Mouse (Mus musculus): ENCODE data around the gene Ppfibp1.

Ppfibp1 gene

DNA sequence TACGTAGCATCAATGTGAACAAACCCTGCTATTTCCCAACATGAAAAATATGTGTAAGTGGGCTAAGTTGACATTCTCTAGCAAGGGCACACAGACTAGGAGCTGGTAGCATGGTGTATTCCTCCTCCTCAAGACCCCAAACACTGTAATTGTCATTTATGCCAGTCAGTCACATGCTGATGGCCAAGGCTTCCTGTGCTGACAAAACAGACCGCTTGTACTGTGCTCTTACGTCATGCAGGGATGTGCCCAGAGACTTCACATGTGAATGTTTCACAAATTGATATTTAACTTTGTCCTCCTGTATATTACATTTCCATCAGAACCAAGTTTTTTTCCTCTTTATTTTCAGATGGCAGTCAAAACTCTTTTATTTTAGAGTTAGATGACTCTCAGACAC, 29.1 kb downstream of the Ppfibp1 start:
- DNase-seq = no peak

DNA sequence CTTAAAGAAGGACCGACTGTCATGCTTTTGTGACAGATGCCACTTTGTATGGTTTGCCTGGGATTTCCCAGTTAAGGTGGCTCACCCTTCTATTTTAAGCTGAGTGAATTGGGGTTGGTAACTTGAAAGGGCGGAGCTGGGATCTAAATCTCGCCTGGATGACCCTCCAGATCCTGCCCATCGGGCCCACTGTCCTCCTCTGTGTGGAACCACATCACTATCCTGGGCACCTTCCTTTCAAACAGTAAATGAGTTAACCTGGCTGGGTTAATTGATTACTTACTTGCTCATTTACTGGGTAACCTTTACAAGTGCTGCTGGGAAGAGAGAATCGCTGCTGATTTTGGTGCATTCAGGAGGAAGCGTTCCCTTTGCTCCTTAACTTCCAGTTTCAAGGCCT, 30.1 kb downstream of the Ppfibp1 start:
- no peak for DNase-seq

DNA sequence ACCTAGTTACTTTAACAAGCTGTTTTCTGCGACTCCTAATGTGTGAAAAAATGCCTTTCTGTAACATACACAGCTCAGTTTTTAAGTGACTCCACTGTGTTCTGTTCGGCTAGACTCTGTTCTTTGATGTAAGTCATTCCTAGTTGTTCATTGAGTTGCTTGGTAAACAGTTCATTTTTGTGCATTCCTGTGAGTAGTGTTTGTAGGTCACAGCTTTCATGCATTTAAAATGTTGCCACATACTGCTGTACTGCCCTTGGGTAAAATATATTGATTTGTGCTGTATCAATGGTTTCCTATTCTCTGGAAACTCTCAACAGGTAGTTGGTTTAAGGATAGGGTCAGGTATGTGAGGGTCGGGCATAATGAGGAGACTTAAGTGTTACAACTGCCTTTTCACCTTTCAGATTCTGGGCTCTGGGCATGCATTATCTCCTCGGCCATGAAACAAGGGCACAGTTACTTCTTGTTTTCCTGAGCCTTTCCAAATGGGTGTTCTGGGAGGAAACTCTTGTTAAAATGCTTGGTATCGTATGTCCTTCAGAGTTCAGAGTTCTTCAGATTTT, 38.2 kb downstream of the Ppfibp1 start:
- no peak for DNase-seq

DNA sequence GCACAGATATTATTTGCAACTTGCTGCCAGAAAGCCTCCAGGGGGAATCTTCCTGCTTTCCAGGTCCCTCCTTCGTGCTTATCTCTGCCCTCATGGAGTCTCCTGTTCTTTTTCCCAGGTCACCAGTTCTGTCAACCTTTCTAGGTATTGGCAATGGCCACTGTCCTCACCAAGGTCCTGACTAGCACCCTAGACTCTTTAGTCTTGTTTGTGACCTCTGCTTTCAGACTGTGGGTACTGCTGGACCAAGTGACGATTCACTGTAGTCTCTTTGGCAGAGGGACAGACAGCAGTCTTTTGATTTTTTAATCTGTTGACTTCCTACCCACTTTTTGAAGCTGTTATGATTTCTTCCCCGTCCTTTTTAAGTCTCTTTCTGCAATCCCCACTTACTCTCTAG, 39.8 kb downstream of the Ppfibp1 start:
- no peak for DNase-seq

DNA sequence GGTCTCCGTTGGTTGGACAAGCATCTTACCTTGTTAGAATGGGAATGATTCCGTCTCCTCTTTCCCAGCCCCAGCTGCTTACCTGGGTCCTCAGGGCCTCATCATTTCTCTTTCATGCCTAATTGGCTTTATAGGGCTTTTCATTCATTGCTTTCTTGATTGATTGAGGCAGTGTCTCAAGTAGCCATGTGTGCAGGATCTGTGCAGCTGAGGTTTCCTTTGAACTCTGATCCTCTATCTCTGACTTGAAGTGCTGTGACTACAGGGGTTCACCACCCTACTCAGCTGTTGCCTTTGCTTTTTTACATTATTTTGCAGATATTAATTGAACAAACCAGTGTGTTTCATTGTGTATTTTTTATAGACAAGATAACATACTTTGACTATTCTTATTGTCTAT, 40.7 kb downstream of the Ppfibp1 start:
- no peak for DNase-seq

DNA sequence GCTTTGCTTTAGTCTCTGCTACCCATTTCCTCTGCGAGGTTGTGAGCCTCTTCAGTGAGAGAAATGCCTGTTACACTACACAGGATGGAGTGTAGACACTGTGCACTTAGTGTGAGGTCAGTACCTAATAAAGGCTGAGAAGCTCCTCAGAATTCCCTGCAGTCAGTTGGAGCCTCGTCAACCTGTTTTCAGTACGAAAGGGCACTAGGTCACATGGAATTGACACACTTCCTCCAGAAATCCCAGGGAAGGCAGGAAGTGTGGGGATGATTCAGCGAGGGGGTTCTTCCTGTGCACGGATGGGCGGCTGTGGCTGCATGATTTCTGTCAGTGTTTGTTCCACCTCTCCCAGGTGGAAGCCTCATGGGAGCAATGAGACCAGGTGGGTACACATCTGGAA, 44.8 kb downstream of the Ppfibp1 start:
- no peak for DNase-seq

DNA sequence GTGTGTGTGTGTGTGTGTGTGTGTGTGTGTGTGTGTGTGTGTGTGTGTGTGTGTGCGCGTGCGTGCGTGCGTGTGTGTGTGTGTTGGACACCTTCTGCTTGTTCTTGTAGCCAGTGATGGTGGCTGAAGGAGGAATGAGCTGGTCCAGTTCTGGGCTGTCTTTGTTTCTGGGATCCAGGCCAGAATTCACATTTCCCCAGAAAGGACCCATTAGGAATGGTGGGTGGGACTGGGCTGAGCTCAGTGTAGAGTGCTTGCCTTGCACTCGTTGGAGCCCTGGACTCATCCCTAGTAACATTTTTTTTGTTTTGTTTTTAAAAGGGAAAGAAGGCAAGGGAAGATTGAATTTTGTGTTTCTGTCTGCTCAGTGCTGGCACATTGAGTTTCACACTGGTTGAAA, 47.7 kb downstream of the Ppfibp1 start:
- no peak for DNase-seq

DNA sequence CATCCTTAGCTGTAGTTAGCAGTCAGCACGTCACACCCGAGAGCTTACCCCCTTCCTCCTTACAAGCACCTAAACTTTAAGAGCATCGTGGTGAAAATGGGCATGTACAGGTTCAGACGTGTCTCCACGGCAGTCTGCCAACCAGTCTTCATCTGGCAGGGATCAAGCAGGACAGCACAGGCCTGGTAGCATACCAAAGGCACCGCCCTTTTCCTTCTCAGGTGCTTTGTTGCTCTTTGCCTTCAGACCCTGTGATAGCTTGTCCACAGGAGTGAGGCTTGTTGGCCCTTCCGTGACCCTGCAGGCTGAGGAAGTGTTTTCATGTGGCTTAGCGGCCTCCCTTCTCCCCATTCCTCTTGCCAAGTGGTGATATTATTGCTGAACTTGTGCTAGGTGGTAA, 50.7 kb downstream of the Ppfibp1 start:
- no peak for DNase-seq

DNA sequence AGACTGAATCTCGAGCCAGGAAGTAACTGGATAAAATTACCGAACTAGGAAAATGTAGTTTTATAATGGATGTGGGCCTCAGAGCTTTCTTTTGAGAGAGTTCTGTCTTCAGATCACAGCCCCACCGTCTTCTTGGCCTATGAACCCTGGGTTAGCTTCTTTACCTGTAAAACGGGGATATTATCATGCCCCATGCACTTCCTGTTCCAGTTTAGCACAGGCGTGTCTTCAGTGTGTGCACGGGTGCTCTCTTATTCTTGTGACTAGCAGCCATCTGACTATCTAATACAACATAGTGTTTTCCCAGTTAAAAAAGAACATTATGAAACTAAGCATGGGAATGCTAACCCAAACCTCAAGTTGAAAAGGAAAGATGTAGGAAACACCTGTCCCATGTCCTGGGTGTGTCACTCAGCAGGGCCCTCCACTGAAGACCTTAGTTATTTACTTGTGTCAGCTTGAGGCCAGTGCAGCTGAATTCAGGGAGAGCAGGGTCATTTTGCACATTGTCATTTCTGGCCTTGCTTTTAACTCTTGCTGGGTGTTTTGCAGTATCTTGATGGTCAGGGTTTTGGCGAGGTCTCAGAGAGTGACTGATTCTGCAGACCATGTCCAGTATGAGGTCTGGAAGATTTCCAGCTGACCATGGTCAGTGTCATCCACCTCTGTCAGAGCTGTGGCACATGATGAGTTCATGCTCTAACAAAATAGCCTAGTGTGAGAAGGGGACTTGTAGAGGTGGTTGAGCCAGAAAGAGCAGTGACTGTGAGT, 53.4 kb downstream of the Ppfibp1 start:
- DNase-seq = no peak

DNA sequence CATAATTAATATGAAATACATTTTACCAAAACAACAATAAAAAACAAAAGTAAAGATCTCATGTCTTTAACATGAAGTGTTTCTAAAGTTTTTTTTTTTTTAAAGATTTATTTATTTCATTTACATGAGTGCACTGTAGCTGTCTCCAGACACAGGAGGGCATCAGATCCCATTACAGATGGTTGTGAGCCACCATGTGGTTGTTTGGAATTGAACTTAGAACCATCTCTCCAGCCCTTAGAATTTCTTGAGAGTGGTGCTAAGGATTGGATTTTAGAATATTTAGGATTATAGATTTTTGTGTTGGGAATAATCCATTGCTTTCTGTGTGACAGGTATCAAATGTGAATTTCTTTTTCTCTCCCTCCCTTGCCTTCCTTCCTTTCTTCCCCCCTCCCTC, 55.7 kb downstream of the Ppfibp1 start:
- no peak for DNase-seq

DNA sequence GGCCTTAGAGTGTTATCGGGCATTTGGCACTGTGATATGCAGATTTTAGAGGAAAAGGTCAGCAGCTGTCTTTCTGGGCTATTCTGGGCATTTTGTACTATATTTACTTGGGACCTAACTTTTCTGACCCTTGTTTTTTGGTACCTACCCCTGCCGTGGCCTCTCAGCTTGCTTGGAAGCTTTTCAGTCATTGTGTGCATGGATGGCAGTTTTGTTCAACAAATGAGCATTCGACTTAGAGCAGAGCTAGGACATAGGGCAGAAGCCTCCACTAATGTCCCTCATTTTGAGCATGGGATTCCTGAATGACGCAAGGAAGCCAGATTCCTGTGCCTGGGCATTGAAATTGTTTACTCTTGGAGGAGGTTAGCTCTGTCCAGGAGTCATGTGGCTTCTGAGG, 56.5 kb downstream of the Ppfibp1 start:
- no peak for DNase-seq

DNA sequence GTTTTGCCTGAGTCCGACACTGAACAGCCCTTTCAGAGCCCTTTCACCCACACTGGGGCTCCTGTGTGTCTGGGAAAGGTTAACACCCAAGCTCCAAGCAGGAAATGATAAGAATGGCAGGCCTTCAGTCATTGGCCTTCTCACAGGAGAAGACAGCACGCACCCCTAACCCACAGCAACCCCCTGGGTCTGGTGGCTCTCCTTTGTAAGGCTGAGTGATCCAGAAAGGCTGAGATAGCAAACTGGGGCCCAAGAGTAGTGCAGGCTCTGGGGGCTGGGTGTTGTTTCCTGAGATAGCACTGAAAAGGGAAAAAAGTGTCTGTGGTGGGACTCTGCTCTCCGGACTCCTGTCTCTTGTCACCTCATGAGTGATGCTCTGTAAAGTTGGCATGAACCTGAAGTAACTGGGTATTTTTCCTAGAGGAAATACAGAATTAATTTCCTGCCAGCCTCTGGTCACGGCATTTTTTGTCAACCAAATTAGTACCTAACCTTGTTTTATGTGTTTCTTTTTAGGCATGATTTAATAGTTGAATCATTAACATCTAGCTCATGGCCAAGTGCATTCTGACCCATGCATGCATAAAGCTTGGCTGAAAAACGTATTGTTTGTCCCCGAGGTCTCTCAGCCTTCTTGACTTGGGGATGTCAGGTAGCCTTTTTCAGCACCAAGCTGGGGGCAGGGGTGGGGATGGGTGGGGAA, 58.2 kb downstream of the Ppfibp1 start:
- no peak for DNase-seq

DNA sequence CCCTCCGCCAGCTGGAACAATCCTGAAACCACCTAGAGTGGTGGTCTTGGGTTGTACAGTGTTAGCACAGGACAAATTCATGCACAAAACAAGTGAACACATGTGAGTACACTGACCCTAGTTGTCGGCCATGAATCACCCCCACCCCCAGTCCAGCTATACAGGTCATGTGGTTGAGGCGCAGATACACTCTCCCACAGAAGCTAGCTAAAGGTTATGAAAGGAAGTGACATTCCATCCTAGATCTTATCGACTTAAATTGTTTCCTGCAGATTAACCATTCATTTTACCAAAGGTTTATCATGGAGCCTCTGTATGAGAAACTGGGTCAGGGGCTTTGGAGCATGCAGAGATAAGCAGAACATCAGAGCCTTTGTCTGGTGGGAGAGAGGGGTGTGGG, 58.9 kb downstream of the Ppfibp1 start:
- no peak for DNase-seq

DNA sequence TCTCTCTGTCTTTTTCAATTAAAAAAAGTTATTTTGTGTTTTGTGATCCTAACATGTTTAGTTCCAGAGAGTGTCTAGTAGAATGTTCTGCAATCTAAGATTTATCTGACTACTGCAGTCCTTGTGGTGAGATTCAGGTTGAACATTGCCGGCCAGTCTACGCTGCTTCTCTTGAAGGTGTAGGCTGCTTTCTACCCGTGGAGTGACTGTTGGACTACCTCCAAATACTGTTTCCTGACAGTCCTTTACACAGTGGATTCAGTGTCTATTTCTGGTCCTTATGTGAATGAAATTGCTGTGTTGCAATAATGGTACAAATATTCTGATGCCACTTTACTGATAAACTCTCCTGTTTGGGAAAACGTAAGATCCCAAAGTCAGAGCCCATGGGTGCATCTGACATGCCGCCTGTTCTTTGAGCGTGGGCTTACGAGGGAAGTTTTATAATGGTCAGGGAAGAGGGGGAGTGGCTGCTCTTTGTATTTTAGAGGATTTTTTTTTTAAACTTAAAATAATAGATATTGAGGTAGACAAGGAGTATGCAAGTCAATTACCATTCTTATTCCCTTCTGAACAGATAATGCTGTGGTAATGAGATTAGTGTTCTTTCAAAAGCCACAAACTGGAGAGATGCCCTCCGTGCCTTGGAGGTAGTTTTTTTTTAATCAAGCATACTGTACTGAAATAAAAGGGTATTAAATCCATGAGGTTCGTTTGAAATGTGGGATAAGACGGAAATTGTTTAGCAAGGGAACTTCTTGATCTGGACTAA, 61.6 kb downstream of the Ppfibp1 start:
- no peak for DNase-seq

DNA sequence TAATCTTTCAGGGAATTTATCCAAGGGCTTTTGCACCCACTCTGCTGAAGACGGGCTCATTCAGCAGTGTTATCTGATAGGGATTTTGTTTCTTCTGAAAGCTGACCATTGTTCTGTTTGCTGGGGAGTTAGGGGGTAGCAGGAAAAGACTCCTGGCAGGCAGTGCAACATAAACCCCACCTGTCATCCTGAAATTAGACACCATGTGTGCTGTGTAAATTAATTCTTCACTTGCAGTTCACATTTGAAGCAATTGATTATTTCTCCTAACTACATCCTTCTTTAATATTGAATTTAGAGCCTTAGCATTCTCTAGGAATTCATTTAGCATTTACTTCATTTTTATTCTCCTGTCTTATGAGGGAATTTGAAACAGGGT, 62.2 kb downstream of the Ppfibp1 start:
- DNase-seq = no peak

DNA sequence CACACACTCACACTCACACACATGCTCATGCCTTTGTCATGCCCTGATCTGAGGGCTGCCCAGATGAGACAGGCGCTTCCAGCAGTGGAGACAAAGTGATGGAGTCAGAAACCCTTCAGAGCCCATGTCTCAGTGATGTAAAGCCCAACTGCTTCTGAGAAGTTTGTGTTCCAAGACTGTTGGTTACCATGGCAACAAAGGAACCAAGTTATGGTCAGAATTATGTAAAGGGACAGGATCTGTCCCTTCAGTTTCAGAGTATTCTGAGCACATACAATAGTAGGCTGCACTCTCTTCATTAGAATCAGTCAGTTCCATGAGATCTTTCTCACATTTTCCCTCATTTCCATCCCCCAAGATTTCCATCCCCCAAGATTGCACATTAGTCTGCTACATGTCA, 66.0 kb downstream of the Ppfibp1 start, which contains the start of gene 1700034J05Rik:
Gene 1700034J05Rik, minus strand, starts transcription at position 165 of the 400 bp plus-strand sequence.
- no peak for DNase-seq

DNA sequence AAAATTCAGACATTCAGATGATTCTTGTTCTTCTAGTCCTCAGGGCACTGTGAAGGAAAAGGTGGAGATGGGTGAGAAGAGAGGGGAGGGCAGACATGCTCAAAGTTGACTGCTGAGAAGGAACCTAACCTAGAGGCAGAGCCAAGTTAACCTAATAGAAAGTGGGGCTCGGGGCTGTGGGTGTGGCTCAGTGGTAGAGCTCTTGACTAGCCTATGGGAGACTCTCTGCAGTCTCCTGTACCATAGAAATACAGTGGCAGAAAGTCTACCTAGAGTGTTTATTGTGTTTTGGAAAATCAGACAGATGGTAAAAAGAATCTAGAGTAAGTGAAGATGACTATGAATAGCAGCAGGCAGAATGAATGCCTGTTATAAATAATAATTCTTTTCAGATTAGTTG, 67.2 kb downstream of the Ppfibp1 start:
- DNase-seq = no peak

DNA sequence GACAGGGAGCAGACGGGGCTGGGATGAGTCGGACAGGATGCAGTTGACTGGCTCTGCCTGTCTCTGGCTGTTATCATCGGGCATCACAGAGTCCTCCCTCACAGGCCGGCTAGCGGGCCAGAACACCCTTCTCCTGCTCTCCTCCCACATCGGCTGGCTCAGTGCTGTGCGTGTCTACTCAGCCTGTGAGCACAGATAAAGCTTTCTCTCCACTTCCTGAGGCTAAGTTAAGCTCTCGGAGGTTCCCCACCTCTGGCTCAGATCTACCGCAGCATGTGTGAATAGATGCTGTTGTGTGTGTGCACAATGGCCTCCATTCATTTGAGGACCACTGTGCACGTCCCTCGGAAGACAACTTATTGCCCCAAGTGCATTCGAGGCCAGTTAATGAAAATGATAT, 67.6 kb downstream of the Ppfibp1 start:
- DNase-seq = no peak

DNA sequence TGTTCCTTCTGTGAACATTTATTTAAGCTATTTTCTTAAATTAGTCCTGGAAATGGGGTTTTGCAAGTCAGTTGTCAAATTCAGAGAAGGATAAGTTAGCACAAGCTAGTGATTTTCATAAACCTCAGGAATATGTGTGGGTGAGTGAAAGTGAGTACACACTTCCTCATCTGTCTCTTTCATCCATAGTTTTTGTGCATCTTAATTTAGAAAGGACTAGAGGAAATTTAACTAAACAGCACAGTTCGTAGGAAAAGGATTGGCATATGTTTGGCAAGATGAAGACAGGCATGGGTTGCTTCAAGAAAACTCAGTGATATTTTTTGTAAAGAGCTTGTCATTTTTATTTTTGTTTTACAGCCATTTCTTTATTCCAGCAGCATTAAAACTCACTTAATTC, 68.7 kb downstream of the Ppfibp1 start:
- DNase-seq = no peak

DNA sequence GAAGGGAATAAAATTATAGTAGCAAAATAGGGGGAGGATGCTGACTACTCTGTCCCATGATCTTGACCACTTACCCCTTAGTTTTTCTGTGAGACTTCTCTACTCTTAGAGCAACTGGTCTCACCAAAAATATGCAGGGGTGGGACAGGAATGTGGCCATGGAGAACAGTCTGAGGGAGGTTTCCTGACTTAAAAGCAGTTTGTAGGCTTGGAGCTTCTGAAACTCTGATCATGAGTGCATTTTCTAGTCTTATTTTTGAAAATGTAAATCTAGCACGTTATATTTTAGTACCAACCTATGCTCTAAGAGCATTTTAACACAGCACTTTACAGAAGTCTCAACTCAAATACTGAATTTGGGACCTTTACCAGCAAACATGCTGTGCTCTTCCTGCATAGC, 70.4 kb downstream of the Ppfibp1 start:
- no peak for DNase-seq

DNA sequence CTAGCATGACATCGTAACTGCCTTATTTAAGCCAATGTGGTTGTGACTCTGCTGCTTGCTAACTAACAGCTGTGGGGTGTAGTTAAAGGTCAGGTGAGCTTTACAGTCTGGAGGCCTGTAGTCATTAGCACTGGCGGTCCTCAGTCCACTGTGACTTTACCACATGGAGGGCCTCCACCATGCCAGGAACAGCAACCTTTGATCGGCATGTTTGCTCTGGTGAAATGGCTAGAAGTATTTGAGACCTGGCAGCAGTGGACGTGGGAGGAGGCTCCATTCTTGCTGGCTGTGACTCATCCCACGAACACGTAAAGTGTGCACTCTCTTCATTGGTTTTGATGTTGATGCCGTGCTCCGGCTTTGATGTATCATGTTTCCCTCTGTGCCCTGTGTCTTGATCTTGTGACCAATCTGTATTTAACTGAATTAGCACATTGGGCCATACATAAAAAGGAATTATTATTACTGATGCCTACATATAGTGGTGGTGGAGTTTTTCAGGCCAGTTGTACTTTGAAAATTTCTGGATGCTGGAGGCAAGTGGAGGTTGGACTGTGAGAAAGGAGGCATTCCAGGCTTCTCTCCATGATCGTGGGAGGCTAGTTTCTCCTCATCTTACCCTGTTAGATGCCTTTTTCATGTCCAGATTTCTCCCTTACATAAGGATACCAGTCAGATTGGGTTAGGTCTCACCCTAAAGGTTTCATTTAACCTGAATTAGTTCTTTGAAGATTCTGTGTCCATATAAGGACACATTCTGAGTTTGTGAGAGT, 71.8 kb downstream of the Ppfibp1 start:
- DNase-seq = no peak

DNA sequence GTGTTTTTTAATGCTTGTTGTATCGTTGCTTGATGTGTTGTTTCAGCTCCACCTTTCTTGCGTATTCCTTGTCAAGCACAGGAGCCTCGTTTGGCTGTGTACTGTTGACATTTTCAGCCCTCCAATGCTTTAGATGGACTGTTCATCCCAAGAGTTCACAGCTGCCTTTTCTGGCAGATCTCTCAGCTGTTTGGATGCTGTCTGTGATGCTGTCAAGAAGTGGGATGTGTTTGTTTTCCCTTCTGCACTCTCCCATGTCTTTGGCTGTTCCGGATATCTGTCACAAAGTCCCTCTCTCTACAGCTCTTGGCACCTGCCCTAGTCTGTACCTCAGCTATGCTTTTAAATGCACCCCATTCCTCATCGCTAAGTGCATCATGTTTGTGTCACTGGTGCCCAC, 72.7 kb downstream of the Ppfibp1 start:
- no peak for DNase-seq

All from cerebellum, adult 9-10 months (tissue).